Mouse (Mus musculus) heart, embryonic 11.5 days (tissue): ENCODE data around the gene Gp9. TPM values are rescaled to one million over a fixed set of nuclear protein-coding genes. Genes with fewer than 3 reads are reported as not detected.

Experiments
- ATAC-seq: fragments of 200-750 bp; cut with Nextera tagmentation; replicated peaks from 2 replicates; pipeline ENCODE4 v1.8.0; 2017; ENCODE audit warnings: moderate library complexity; ENCODE audit not compliant: insufficient number of reproducible peaks, low FRiP score, low TSS enrichment
- H3K27ac ChIP-seq: fragments of 300-500 bp; sonication (generic); 2 replicates; pipeline ENCODE4 v1.5.1; 2014; ENCODE audit warnings: mild to moderate bottlenecking, low read depth, low read length
- H3K27me3 ChIP-seq: fragments of 300-500 bp; sonication (generic); 2 replicates; pipeline ENCODE4 v1.6.1; 2014; ENCODE audit warnings: mild to moderate bottlenecking, low read length, mixed read lengths; ENCODE audit not compliant: control insufficient read depth, insufficient read depth
- H3K36me3 ChIP-seq: fragments of 300-500 bp; sonication (generic); 2 replicates; pipeline ENCODE4 v1.6.1; 2014; ENCODE audit warnings: mild to moderate bottlenecking, low read length, moderate library complexity, mixed read lengths; ENCODE audit not compliant: control insufficient read depth, insufficient read depth
- H3K4me1 ChIP-seq: fragments of 300-500 bp; sonication (generic); 2 replicates; pipeline ENCODE4 v1.6.1; 2014; ENCODE audit warnings: low read length; ENCODE audit not compliant: control insufficient read depth, insufficient read depth
- H3K4me2 ChIP-seq: fragments of 300-500 bp; sonication (generic); 2 replicates; pipeline ENCODE4 v1.6.1; 2014; ENCODE audit warnings: mild to moderate bottlenecking, moderate library complexity
- H3K4me3 ChIP-seq: fragments of 300-500 bp; sonication (generic); 2 replicates; pipeline ENCODE4 v1.5.1; 2014; ENCODE audit warnings: low read depth, low read length
- H3K9ac ChIP-seq: fragments of 300-500 bp; sonication (generic); 2 replicates; pipeline ENCODE4 v1.6.1; 2014; ENCODE audit warnings: mild to moderate bottlenecking, low read depth, low read length, moderate library complexity
- H3K9me3 ChIP-seq: fragments of 300-500 bp; sonication (generic); replicated peaks from 2 replicates; pipeline ENCODE4 v1.6.1; 2016; ENCODE audit warnings: low read length; ENCODE audit not compliant: control insufficient read depth
- WGBS: fragments of 180-500 bp; shearing (Covaris S2); extraction: QIAGEN DNeasy Blood & Tissue Kit; methylation state at CpG from one replicate; pipeline ENCODE4 v1.1.7; 2014; ENCODE audit not compliant: insufficient replicate concordance; 5-methylcytosine and 5-hydroxymethylcytosine counted together
- polyA plus RNA-seq: library from polyadenylated mRNA; unstranded; fragments of >200 nt; fragmentation: Nextera tagmentation; extraction: Ambion mirVana; gene quantifications from 2 replicates; pipeline ENCODE4 v1.2.1, GENCODE M21; 2014

Gp9 gene
- polyA plus RNA-seq, 1 experiment from 2014 or later = 7.1 TPM

DNA sequence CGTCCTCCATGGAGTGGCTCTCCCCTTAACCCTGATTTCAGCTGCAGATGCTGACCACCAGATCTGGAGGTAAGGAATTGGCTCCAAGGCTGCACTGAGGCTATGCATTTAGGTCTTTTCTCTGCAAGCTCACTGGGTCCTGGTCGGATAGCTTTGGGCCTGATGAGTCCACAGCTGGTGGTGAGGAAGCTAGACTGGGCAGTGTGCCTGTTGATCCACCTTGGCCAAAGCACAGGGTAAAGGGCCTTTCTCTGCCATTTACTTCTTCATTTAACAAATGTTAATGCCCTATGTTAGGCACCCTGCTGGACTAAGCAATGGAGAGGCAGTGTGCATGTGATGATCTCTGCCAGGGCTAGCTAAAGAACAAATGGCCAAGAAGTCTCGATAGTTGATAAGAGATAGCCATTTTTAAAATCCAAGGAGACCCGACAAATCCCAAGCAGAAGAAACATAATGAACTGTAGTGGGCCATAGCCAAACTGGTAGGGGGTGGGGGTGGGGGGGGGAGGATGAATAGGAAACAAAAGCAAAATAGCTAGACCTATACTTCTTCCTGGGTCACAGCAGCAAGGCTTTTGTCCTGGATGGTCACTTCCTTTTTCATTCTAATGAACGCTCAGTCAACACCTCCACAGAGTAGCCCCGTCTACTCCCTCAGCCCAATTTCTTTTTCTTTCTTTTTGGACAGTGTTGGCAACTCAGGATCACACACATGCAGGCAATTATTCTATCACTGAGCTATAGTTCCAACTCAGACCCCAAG is 17.7 kb downstream of the Gp9 start:
- 72% methylated on average over 6 of the region's 6 CpGs for WGBS
- H3K27me3 ChIP-seq = no peaks in the 10 kb centered on the region
- no peak overlapping the region for H3K4me2 ChIP-seq
- H3K9me3 ChIP-seq = no peaks in the 10 kb centered on the region
- H3K4me1 ChIP-seq = peaks cover 9% of the 10 kb centered on the region; the same call in 1 of the 2 replicates
- H3K4me3 ChIP-seq = no peak overlapping the region
- peaks cover 6% of the 10 kb centered on the region; the same call in 1 of the 2 replicates for H3K36me3 ChIP-seq
- ATAC-seq = no peak
- no peak overlapping the region for H3K9ac ChIP-seq
- no peak overlapping the region for H3K27ac ChIP-seq

DNA sequence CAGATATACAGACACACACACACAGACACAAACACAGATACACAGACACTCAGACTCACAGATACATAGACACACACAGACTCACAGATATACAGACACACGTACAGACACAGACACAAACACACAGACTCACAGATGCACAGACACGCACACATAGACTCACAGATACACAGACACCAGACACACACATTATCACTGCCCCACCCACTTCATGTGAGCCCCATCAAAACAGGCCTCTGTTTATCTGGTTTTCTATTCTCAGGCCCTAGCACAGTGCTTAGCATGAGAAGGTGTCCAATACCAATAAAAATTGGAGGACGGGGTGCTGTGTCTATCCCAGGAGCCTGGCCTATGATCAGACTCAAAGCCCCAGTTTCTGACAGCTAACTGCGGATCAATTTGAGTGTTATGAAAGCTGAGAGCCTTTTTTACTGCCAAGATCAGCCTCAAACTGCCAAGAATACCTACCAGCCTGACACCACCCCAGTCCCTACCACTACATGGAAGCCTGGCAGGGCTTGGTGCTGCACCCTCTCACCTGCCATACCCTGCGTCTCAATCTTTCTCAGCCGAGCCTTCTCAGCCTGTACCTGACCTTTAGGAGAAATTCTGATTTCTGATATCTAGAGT is 18.5 kb downstream of the Gp9 start:
- ATAC-seq = no peak
- Histone ChIP-seq H3K9me3 (no peaks in the 10 kb centered on the region), H3K27ac (no peak overlapping the region), H3K36me3 (peaks cover 6% of the 10 kb centered on the region; the same call in 1 of the 2 replicates), H3K27me3 (no peaks in the 10 kb centered on the region), H3K9ac (no peak overlapping the region), H3K4me1 (peaks cover 4% of the 10 kb centered on the region; the same call in 1 of the 2 replicates), H3K4me2 (no peak overlapping the region), H3K4me3 (no peak overlapping the region)
- WGBS = 83% methylated on average over 6 of the region's 6 CpGs

- no peaks in the 10 kb centered on the region for H3K9me3 ChIP-seq
- 0 out of 2 replicates have a peak, but pooled peaks cover 3% of the 10 kb centered on the region for H3K4me1 ChIP-seq
- H3K9ac ChIP-seq = no peak overlapping the region
- no peaks in the 10 kb centered on the region for H3K27me3 ChIP-seq
- no peak overlapping the region for H3K4me2 ChIP-seq
- 30% methylated on average over 2 of the region's 2 CpGs for WGBS
- H3K36me3 ChIP-seq = 0 out of 2 replicates have a peak, but pooled peaks cover 2% of the 10 kb centered on the region
- ATAC-seq = no peak
- H3K4me3 ChIP-seq = no peak overlapping the region
- no peak overlapping the region for H3K27ac ChIP-seq
Measured at GRCm38 (mm10) chr6:87797321-87797720, 19.4 kb downstream of the Gp9 start.

GRCm38 (mm10) chr6:87799576-87799975 is 21.7 kb downstream of the Gp9 start:
- Histone ChIP-seq H3K9me3 (no peaks in the 10 kb centered on the region), H3K27me3 (no peaks in the 10 kb centered on the region), H3K4me1 (0 out of 2 replicates have a peak, but pooled peaks cover 3% of the 10 kb centered on the region), H3K4me3 (no peak overlapping the region), H3K27ac (no peak overlapping the region), H3K9ac (no peak overlapping the region), H3K4me2 (no peak overlapping the region), H3K36me3 (no peaks in the 10 kb centered on the region)
- 64% methylated on average over 6 of the region's 6 CpGs for WGBS
- no peak for ATAC-seq

- Histone ChIP-seq H3K4me1 (0 out of 2 replicates have a peak, but pooled peaks cover 3% of the 10 kb centered on the region), H3K4me2 (no peak overlapping the region), H3K36me3 (no peaks in the 10 kb centered on the region), H3K9ac (no peak overlapping the region), H3K4me3 (no peak overlapping the region), H3K27ac (no peak overlapping the region), H3K9me3 (no peaks in the 10 kb centered on the region), H3K27me3 (no peaks in the 10 kb centered on the region)
- WGBS = 86% methylated on average over 7 of the region's 7 CpGs
- ATAC-seq = no peak
Measured at GRCm38 (mm10) chr6:87802462-87802861, 24.6 kb downstream of the Gp9 start.

GRCm38 (mm10) chr6:87804036-87804435 is 26.2 kb downstream of the Gp9 start:
- Histone ChIP-seq H3K27me3 (no peaks in the 10 kb centered on the region), H3K36me3 (no peaks in the 10 kb centered on the region), H3K9me3 (no peaks in the 10 kb centered on the region), H3K4me1 (0 out of 2 replicates have a peak, but pooled peaks cover 3% of the 10 kb centered on the region), H3K4me3 (no peak overlapping the region), H3K4me2 (no peak overlapping the region), H3K27ac (no peak overlapping the region), H3K9ac (no peak overlapping the region)
- 74% methylated on average over 1 of the region's 1 CpGs for WGBS
- no peak for ATAC-seq

DNA sequence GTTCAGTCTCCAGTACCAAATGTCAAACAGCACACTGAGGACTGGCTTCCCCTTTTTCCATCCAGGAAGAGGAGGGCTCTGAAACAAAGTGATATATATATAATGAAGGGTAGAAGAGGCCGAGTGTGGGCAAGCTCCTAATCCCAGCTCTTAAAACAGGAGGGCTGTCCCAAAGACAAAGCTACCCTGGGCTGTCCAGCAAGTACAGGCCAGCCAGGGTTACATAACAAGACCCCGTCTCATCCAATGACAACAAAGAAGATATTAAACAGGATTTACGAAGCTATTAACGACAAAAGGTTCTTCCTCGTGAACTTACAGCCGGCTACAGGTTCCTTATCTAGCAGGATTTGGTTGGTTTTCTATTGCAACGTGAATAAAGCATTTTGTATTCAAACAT is 27.0 kb downstream of the Gp9 start:
- Histone ChIP-seq H3K9ac (no peak overlapping the region), H3K4me3 (no peak overlapping the region), H3K4me2 (no peak overlapping the region), H3K27me3 (no peaks in the 10 kb centered on the region), H3K36me3 (no peaks in the 10 kb centered on the region), H3K27ac (no peak overlapping the region), H3K4me1 (no peaks in the 10 kb centered on the region), H3K9me3 (no peaks in the 10 kb centered on the region)
- WGBS = 78% methylated on average over 7 of the region's 7 CpGs
- no peak for ATAC-seq

- Histone ChIP-seq H3K9me3 (no peaks in the 10 kb centered on the region), H3K4me2 (no peak overlapping the region), H3K9ac (no peak overlapping the region), H3K4me1 (no peaks in the 10 kb centered on the region), H3K27me3 (no peaks in the 10 kb centered on the region), H3K27ac (no peak overlapping the region), H3K4me3 (no peak overlapping the region), H3K36me3 (no peaks in the 10 kb centered on the region)
- WGBS = 90% methylated on average over 7 of the region's 7 CpGs
- no peak for ATAC-seq
Measured at GRCm38 (mm10) chr6:87805448-87805847, 27.6 kb downstream of the Gp9 start.
